Mouse (Mus musculus): ENCODE measurements around the gene Psg22. TPM values are rescaled to one million over a fixed set of nuclear protein-coding genes. Genes with fewer than 3 reads are reported as not detected.
"Not testable (repeated sequence)": the region's sequence is repeated elsewhere in the genome, so short reads cannot be mapped to it uniquely, and the experiment has no call there.

The Psg22 gene
- total RNA-seq (2021) = not detected
- long read RNA-seq, experiment 1 = 0 reads
- long read RNA-seq, experiment 2 = 0 reads

GRCm38 (mm10) chr7:18717790-18718189 is at the start of gene Psg22:
Gene Psg22, plus strand, starts transcription at chr7:18718090.
- intact Hi-C loops (cut with DNase I) = no loop called here
- no peak for DNase-seq
- TF ChIP-seq CTCF (IDR thresholded peaks at IDR 0.05) = no peak
- H3K4me3 ChIP-seq = no peak within 1 kb of the TSS
- no peak within 1 kb of the TSS for H3K27ac ChIP-seq

GRCm38 (mm10) chr7:18679772-18680171 is 38.1 kb upstream of the Psg22 start:
- TF ChIP-seq CTCF (IDR thresholded peaks at IDR 0.05) = peak; percentile 56
- no peak for DNase-seq
- H3K4me3 ChIP-seq = no peak overlapping the region
- intact Hi-C loops (cut with DNase I) = no loop called here
- no peak overlapping the region for H3K27ac ChIP-seq

- H3K4me3 ChIP-seq = no peak overlapping the region
- no peak for TF ChIP-seq CTCF (IDR thresholded peaks at IDR 0.05)
- intact Hi-C loops (cut with DNase I) = no loop called here
- DNase-seq = no peak
- H3K27ac ChIP-seq = no peak overlapping the region
These were observed 32.3 kb upstream of the Psg22 start for GRCm38 (mm10) chr7:18685586-18685985.

GRCm38 (mm10) chr7:18686085-18686484 is 31.8 kb upstream of the Psg22 start, which contains the start of gene Psg20:
Gene Psg20, minus strand, starts transcription at chr7:18686185.
- Histone ChIP-seq H3K4me3 (no peak within 1 kb of the TSS), H3K27ac (no peak within 1 kb of the TSS)
- no peak for DNase-seq
- no peak for TF ChIP-seq CTCF (IDR thresholded peaks at IDR 0.05)
- intact Hi-C loops (cut with DNase I) = no loop called here

GRCm38 (mm10) chr7:18710331-18710730 is 7.6 kb upstream of the Psg22 start:
- intact Hi-C loops (cut with DNase I); H3K4me3 ChIP-seq: not testable (repeated sequence)
- peak; percentile 48 for TF ChIP-seq CTCF (IDR thresholded peaks at IDR 0.05)

GRCm38 (mm10) chr7:18710846-18711245 is 7.0 kb upstream of the Psg22 start:
- no peak overlapping the region for H3K27ac ChIP-seq
- no peak for TF ChIP-seq CTCF (IDR thresholded peaks at IDR 0.05)
- no peak for DNase-seq
- intact Hi-C loops (cut with DNase I) = no loop called here
- H3K4me3 ChIP-seq = no peak overlapping the region

More at GRCm38 (mm10) chr7:18710331-18710730, 7.6 kb upstream of the Psg22 start:
- not testable (repeated sequence) for DNase-seq, H3K27ac ChIP-seq

DNA sequence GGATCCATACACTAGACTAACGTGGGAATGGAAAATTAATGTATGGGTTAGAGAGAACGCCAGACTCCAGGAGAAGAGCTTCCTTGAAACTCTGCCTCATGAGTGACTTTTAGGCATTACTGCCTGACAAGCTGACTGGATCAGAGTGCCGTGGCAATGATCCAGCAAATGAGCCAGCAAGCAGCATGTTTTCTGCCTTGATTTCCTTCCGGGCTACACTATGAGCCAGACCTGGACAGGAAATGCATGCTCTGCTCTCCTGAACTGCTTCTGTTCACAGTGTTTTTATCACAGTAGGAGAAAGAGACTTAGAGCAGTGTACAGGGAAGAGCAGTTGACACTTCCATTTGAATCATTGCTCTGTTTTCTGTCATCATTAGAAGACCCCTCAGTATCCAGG is 2.3 kb upstream of the Psg22 start:
- no peak for DNase-seq
- intact Hi-C loops (cut with DNase I) = no loop called here
- TF ChIP-seq CTCF (IDR thresholded peaks at IDR 0.05) = no peak
- no peak overlapping the region for H3K4me3 ChIP-seq
- H3K27ac ChIP-seq = no peak overlapping the region

GRCm38 (mm10) chr7:18724001-18724400 is 6.1 kb downstream of the Psg22 start:
- H3K4me3 ChIP-seq = no peak overlapping the region
- intact Hi-C loops (cut with DNase I) = no loop called here
- TF ChIP-seq CTCF (IDR thresholded peaks at IDR 0.05) = no peak
- H3K27ac ChIP-seq = no peak overlapping the region
- no peak for DNase-seq

DNA sequence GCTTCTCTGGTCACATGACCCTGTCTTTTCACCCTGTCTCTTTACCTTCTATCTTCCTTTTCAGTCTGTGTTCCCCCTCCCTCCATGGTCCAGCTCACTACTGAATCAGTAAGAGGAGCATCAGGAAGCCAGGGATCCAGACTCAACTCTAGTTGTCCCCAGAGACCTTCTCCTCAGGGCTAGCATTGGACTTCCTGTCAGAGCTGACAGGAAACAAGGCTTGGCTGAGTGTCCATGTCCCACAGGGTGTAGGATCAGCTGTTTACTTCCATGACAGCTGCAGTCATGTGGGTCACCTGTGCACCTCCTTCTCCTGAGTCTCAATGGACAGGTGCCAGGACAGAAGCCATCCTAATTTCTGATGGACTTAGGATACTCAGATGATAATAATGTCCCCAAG is 8.0 kb downstream of the Psg22 start:
- H3K4me3 ChIP-seq; DNase-seq; H3K27ac ChIP-seq; intact Hi-C loops (cut with DNase I): not testable (repeated sequence)

DNA sequence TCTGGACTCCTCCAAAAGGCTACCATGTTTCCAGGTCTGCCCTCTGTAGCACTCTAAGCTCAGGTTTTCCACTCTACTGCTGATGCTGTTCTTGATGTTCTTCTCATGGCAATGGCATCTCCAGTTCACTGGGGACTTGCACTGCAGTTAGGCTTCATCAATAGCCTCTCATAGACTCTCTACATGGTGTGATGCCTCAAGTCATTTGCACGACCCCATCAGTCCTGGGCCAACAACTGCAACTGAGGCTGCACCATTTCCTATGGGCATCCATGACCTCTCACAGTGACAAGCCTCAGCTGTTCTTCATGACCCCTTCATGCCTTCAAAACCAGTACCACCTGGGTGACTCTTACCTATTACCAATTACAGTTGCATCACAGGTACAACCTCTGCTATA is 10.5 kb downstream of the Psg22 start:
- no peak for DNase-seq
- intact Hi-C loops (cut with DNase I) = no loop called here
- TF ChIP-seq CTCF (IDR thresholded peaks at IDR 0.05) = no peak
- H3K27ac ChIP-seq = no peak overlapping the region
- no peak overlapping the region for H3K4me3 ChIP-seq

DNA sequence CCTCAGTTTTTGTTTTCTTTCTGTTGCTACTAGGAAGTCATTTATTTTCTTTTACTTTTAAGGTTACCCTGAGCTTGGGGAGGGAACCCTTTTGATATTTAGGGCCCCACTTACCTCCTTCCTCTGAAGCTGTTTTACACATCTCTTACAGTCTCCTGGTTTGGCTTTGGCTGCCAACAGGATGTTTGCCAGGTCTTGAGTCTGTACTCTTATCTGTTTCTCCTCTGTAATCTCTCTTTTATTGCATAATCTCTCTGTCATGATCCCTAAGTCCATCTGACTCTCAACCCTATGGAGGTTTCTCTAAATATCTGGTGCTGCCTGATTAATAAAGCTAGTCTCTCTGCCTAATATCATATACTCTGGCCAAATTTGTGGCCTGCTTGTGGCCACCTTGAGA is 15.2 kb downstream of the Psg22 start:
- TF ChIP-seq CTCF (IDR thresholded peaks at IDR 0.05) = no peak
- no peak overlapping the region for H3K4me3 ChIP-seq
- intact Hi-C loops (cut with DNase I) = no loop called here
- H3K27ac ChIP-seq = no peak overlapping the region
- no peak for DNase-seq

- TF ChIP-seq CTCF (IDR thresholded peaks at IDR 0.05) = no peak
- no peak for DNase-seq
- no peak overlapping the region for H3K4me3 ChIP-seq
- H3K27ac ChIP-seq = no peak overlapping the region
- intact Hi-C loops (cut with DNase I) = no loop called here
These were observed 16.6 kb downstream of the Psg22 start for GRCm38 (mm10) chr7:18734451-18734850.

DNA sequence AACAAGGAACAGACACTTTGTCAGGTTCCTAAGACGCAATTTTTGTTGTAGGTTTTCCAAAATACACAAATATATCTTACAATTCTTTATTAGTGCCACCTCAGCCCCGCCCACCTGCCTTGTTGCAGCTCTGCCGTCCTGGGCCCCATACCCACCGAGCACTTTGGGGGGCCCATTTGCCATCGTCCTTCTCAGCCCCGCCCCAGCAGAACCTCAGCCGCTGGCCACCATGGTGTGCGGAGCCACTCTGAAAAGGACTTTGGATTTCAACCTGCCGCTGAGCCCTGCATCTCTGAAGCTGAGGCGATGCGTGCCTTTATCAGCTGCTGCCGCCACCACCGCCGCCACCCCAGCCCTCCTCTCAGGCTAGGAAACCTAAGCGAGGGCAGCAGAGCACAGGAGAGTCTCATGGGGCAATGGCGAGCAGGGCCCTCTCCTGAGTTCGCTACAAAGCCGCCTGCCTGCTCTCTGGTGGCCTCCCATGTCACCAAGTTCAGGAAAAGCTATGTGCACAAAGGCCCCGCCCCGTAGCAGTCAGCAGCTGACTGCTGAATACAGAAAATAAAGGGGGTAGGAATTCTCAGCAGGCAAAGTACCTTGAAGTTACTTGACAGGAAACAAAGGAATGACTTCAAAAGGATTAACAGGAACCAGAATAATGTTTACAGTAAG is 28.4 kb downstream of the Psg22 start:
- Histone ChIP-seq H3K4me3 (peak overlapping the region; percentile 44), H3K27ac (no peak overlapping the region)
- no peak for DNase-seq
- intact Hi-C loops (cut with DNase I) = no loop called here
- TF ChIP-seq CTCF (IDR thresholded peaks at IDR 0.05) = no peak

GRCm38 (mm10) chr7:18747420-18747819 is 29.5 kb downstream of the Psg22 start:
- intact Hi-C loops (cut with DNase I); H3K4me3 ChIP-seq; DNase-seq: not testable (repeated sequence)

More at GRCm38 (mm10) chr7:18747420-18747819, 29.5 kb downstream of the Psg22 start:
- not testable (repeated sequence) for H3K27ac ChIP-seq
